Mouse (Mus musculus) left cerebral cortex, postnatal 10 days (tissue): ENCODE data around the gene Tspan3. TPM values are rescaled to one million over a fixed set of nuclear protein-coding genes. Genes with fewer than 3 reads are reported as not detected.

Source experiments
- DNase-seq, 2 experiments: peaks; one replicate each; pipeline ENCODE4 v3.0.0; 2021 to 2022; ENCODE audit warnings: low spot score in 2 of 2, mixed read lengths in 1 of 2; ENCODE audit errors: extremely low spot score in 1 of 2
- intact Hi-C: fragments of 180-260 bp; cut with DNase I; formaldehyde crosslinking; loops from one replicate; pipeline ENCODE4 v1.15.1; 2025
- total RNA-seq, 2 experiments: library from RNA; stranded (reverse); gene quantifications; 2 replicates each; pipeline ENCODE4 v1.2.3; 2021

Tspan3 gene
- total RNA-seq, 2 experiments from 2014 or later = 364 to 371 TPM

DNA sequence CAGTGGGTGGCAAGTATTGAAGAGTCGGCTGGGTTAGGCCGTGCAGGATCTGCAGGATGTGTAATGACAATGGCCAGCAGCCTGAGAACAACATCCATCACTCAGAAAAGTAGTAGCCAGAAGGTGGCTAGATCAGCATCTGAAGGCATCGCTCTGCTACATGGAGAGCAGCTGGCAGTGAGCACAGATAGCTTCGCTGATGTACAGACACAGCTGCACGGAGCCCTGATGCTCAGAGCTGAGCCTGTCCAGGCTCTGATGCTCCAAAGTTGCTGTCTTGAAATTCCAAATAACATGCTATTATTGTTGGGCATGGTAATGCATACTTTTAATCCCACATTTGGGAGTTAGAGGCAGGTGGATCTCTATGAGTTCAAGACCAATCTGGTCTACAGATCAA is 78.8 kb downstream of the Tspan3 start:
- intact Hi-C loops = no loop called here
- DNase-seq = no peak

Other genes starting within 250 kb of the Tspan3 start
- gene Scaper, start 227.4 kb downstream of the Tspan3 start, total RNA-seq = 10 to 100 TPM; 46.3 to 49.2 TPM
- not detected for gene 4930563M21Rik, start 154.9 kb downstream of the Tspan3 start, total RNA-seq
- 100 to 1,000 TPM; 114 to 127 TPM for gene Rcn2, start 123.6 kb downstream of the Tspan3 start, total RNA-seq
- gene Pstpip1, start 75.5 kb downstream of the Tspan3 start, total RNA-seq = 1 to 10 TPM; 2.1 to 3.2 TPM